Mouse (Mus musculus): ENCODE results near the gene Creb5. TPM values are rescaled to one million over a fixed set of nuclear protein-coding genes. Genes with fewer than 3 reads are reported as not detected.

Creb5 gene
- polyA plus RNA-seq, 1 experiment from 2014 or later: 4.3 TPM

GRCm38 (mm10) chr6:53662858-53663833 lies 376.1 kb downstream of the Creb5 start:
- H3K9me3 ChIP-seq: no peaks in the 10 kb centered on the region
- H3K4me1 ChIP-seq (replicated peaks): peaks cover 12% of the 10 kb centered on the region
- H3K27me3 ChIP-seq (ENCODE audit: insufficient read depth, poor library complexity, severe bottlenecking): no peaks in the 10 kb centered on the region
- no peak for DNase-seq (ENCODE audit: low spot score)
- 78% methylated on average over 11 of the region's 11 CpGs for WGBS
- H3K36me3 ChIP-seq: no peaks in the 10 kb centered on the region
- no peak overlapping the region for H3K4me3 ChIP-seq
- H3K27ac ChIP-seq: no peak overlapping the region

- no peak overlapping the region for H3K4me3 ChIP-seq
- DNase-seq (ENCODE audit: low spot score): no peak
- WGBS: 68% methylated on average over 1 of the region's 1 CpGs
- no peaks in the 10 kb centered on the region for H3K27me3 ChIP-seq (ENCODE audit: insufficient read depth, poor library complexity, severe bottlenecking)
- H3K9me3 ChIP-seq: no peaks in the 10 kb centered on the region
- H3K36me3 ChIP-seq: no peaks in the 10 kb centered on the region
- H3K27ac ChIP-seq: no peak overlapping the region
- H3K4me1 ChIP-seq (replicated peaks): peaks cover 12% of the 10 kb centered on the region
Measured at GRCm38 (mm10) chr6:53664759-53665158, 377.7 kb downstream of the Creb5 start.

GRCm38 (mm10) chr6:53666503-53666902 lies 379.4 kb downstream of the Creb5 start:
- Histone ChIP-seq H3K9me3 (no peaks in the 10 kb centered on the region), H3K4me1 (replicated peaks) (peaks cover 12% of the 10 kb centered on the region), H3K27ac (no peak overlapping the region), H3K27me3 (ENCODE audit: insufficient read depth, poor library complexity, severe bottlenecking) (no peaks in the 10 kb centered on the region), H3K36me3 (no peaks in the 10 kb centered on the region), H3K4me3 (no peak overlapping the region)
- WGBS: 78% methylated on average over 5 of the region's 5 CpGs
- DNase-seq (ENCODE audit: low spot score): no peak

GRCm38 (mm10) chr6:53678307-53678706 lies 391.2 kb downstream of the Creb5 start:
- H3K4me3 ChIP-seq: no peak overlapping the region
- WGBS: 90% methylated on average over 1 of the region's 1 CpGs
- 0 out of 2 replicates have a peak, but pooled peaks cover 6% of the 10 kb centered on the region for H3K4me1 ChIP-seq (replicated peaks)
- no peak for DNase-seq (ENCODE audit: low spot score)
- H3K36me3 ChIP-seq: no peaks in the 10 kb centered on the region
- no peaks in the 10 kb centered on the region for H3K27me3 ChIP-seq (ENCODE audit: insufficient read depth, poor library complexity, severe bottlenecking)
- no peaks in the 10 kb centered on the region for H3K9me3 ChIP-seq
- no peak overlapping the region for H3K27ac ChIP-seq

- Histone ChIP-seq H3K9me3 (no peaks in the 10 kb centered on the region), H3K36me3 (no peaks in the 10 kb centered on the region), H3K4me1 (replicated peaks) (no peaks in the 10 kb centered on the region), H3K4me3 (no peak overlapping the region), H3K27me3 (ENCODE audit: insufficient read depth, poor library complexity, severe bottlenecking) (no peaks in the 10 kb centered on the region), H3K27ac (no peak overlapping the region)
- DNase-seq (ENCODE audit: low spot score): no peak
- WGBS: 92% methylated on average over 8 of the region's 8 CpGs
Measured at GRCm38 (mm10) chr6:53680046-53680445, 393.0 kb downstream of the Creb5 start.

- no peaks in the 10 kb centered on the region for H3K4me1 ChIP-seq (replicated peaks)
- DNase-seq (ENCODE audit: low spot score): no peak
- H3K27ac ChIP-seq: no peak overlapping the region
- H3K4me3 ChIP-seq: no peak overlapping the region
- no peaks in the 10 kb centered on the region for H3K9me3 ChIP-seq
- 65% methylated on average over 2 of the region's 2 CpGs for WGBS
- no peaks in the 10 kb centered on the region for H3K27me3 ChIP-seq (ENCODE audit: insufficient read depth, poor library complexity, severe bottlenecking)
- H3K36me3 ChIP-seq: no peaks in the 10 kb centered on the region
Measured at GRCm38 (mm10) chr6:53684416-53684815, 397.3 kb downstream of the Creb5 start.

GRCm38 (mm10) chr6:53685323-53685722 lies 398.3 kb downstream of the Creb5 start:
- Histone ChIP-seq H3K4me3 (no peak overlapping the region), H3K4me1 (replicated peaks) (no peaks in the 10 kb centered on the region), H3K9me3 (no peaks in the 10 kb centered on the region), H3K27ac (no peak overlapping the region), H3K36me3 (no peaks in the 10 kb centered on the region), H3K27me3 (ENCODE audit: insufficient read depth, poor library complexity, severe bottlenecking) (no peaks in the 10 kb centered on the region)
- no peak for DNase-seq (ENCODE audit: low spot score)
- WGBS: 86% methylated on average over 14 of the region's 14 CpGs

- H3K36me3 ChIP-seq: no peaks in the 10 kb centered on the region
- 73% methylated on average over 7 of the region's 7 CpGs for WGBS
- no peak for DNase-seq (ENCODE audit: low spot score)
- H3K4me3 ChIP-seq: no peak overlapping the region
- H3K4me1 ChIP-seq (replicated peaks): 0 out of 2 replicates have a peak, but pooled peaks cover 5% of the 10 kb centered on the region
- H3K27ac ChIP-seq: no peak overlapping the region
- H3K27me3 ChIP-seq (ENCODE audit: insufficient read depth, poor library complexity, severe bottlenecking): no peaks in the 10 kb centered on the region
- H3K9me3 ChIP-seq: no peaks in the 10 kb centered on the region
Measured at GRCm38 (mm10) chr6:53688762-53689477, 401.9 kb downstream of the Creb5 start.

- DNase-seq (ENCODE audit: low spot score): no peak
- 91% methylated on average over 1 of the region's 1 CpGs for WGBS
- H3K27ac ChIP-seq: no peak overlapping the region
Measured at GRCm38 (mm10) chr6:53691006-53691405, 403.9 kb downstream of the Creb5 start.

GRCm38 (mm10) chr6:53695216-53695615 lies 408.1 kb downstream of the Creb5 start:
- 75% methylated on average over 9 of the region's 9 CpGs for WGBS
- no peak for DNase-seq (ENCODE audit: low spot score)
- Histone ChIP-seq H3K9me3 (no peaks in the 10 kb centered on the region), H3K4me3 (no peak overlapping the region), H3K27ac (peak overlapping the region; percentile 59; the same call in 1 of the 2 replicates), H3K27me3 (ENCODE audit: insufficient read depth, poor library complexity, severe bottlenecking) (no peaks in the 10 kb centered on the region), H3K4me1 (replicated peaks) (peaks cover 35% of the 10 kb centered on the region), H3K36me3 (no peaks in the 10 kb centered on the region)

More at GRCm38 (mm10) chr6:53691006-53691405, 403.9 kb downstream of the Creb5 start:
- Histone ChIP-seq H3K4me3 (no peak overlapping the region), H3K27me3 (ENCODE audit: insufficient read depth, poor library complexity, severe bottlenecking) (no peaks in the 10 kb centered on the region), H3K4me1 (replicated peaks) (peaks cover 8% of the 10 kb centered on the region; the same call in 1 of the 2 replicates), H3K9me3 (no peaks in the 10 kb centered on the region), H3K36me3 (no peaks in the 10 kb centered on the region)

- H3K27ac ChIP-seq: 0 out of 2 replicates have a peak overlapping the region, but pooled peaks have one; percentile 53
- no peak for DNase-seq (ENCODE audit: low spot score)
- WGBS: 57% methylated on average over 6 of the region's 6 CpGs
Measured at GRCm38 (mm10) chr6:53696471-53696870, 409.4 kb downstream of the Creb5 start.

GRCm38 (mm10) chr6:53696921-53697320 lies 409.9 kb downstream of the Creb5 start:
- Histone ChIP-seq H3K27ac (peak overlapping the region; percentile 53; the same call in 1 of the 2 replicates), H3K4me3 (no peak overlapping the region), H3K36me3 (no peaks in the 10 kb centered on the region), H3K27me3 (ENCODE audit: insufficient read depth, poor library complexity, severe bottlenecking) (no peaks in the 10 kb centered on the region), H3K4me1 (replicated peaks) (peaks cover 35% of the 10 kb centered on the region), H3K9me3 (no peaks in the 10 kb centered on the region)
- WGBS: 78% methylated on average over 6 of the region's 6 CpGs
- no peak for DNase-seq (ENCODE audit: low spot score)

More at GRCm38 (mm10) chr6:53696471-53696870, 409.4 kb downstream of the Creb5 start:
- no peaks in the 10 kb centered on the region for H3K9me3 ChIP-seq
- H3K27me3 ChIP-seq (ENCODE audit: insufficient read depth, poor library complexity, severe bottlenecking): no peaks in the 10 kb centered on the region
- H3K36me3 ChIP-seq: no peaks in the 10 kb centered on the region
- no peak overlapping the region for H3K4me3 ChIP-seq
- H3K4me1 ChIP-seq (replicated peaks): peaks cover 35% of the 10 kb centered on the region

All from hindbrain, embryonic 10.5 days (tissue).